Mouse (Mus musculus): ENCODE measurements around the gene 1700067K01Rik.

The 1700067K01Rik gene

DNA sequence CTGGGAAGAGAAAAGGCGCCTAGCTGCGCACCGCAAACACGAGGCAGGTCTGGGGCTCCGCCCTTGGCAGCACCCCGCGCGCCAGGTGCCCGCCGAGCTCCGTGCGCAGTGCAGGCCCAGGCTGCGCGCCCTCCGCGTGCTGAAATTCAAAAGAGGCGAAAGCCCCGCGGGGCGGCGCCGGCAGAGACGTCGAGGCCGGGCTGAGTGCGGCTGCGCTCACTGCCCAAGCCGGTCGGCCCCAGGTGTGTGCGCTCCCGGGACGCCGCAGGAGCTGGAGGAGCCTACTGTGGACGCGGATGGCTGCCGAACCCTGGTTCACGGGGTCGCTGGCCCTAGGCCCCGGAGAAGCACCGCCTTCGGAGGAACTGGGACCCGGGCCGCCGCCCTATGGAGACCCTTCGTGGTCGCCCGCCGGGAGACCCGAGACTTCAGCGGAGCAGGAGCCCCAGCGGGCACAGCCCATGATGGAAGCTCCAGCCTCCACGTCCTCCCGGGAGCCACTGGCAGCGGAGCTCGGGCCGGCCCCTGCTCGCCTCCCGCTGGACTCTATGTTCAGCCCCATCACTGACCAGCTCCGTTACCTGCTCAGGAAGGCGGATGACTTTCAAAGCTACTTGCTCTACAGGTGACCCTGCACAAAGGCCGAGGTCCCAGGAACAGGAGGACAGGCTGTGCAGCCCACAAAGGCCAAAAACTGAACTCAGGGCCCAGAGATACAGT is at the start of gene 1700067K01Rik:
1700067K01Rik (plus strand) TSS at position 222 of the 720 bp plus-strand sequence.
- DNase-seq = no peak

DNA sequence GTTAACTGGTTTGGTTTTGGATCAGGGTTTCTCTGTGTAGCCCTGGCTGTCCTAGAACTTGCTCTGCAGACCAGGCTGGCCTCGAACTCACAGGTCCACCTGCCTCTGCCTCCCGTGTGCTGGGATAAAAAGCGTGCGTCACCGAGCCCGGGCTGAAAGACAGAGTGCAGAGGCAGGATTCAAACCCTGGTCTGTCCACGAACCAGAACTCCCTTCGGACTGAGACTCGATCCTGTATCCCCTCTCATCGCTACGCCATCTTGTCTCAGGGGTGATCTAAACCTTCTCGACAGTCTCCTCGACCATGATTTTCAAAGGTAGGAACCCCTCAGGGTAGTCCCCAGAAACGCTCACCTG is 46.6 kb upstream of the 1700067K01Rik start:
- DNase-seq = no peak

DNA sequence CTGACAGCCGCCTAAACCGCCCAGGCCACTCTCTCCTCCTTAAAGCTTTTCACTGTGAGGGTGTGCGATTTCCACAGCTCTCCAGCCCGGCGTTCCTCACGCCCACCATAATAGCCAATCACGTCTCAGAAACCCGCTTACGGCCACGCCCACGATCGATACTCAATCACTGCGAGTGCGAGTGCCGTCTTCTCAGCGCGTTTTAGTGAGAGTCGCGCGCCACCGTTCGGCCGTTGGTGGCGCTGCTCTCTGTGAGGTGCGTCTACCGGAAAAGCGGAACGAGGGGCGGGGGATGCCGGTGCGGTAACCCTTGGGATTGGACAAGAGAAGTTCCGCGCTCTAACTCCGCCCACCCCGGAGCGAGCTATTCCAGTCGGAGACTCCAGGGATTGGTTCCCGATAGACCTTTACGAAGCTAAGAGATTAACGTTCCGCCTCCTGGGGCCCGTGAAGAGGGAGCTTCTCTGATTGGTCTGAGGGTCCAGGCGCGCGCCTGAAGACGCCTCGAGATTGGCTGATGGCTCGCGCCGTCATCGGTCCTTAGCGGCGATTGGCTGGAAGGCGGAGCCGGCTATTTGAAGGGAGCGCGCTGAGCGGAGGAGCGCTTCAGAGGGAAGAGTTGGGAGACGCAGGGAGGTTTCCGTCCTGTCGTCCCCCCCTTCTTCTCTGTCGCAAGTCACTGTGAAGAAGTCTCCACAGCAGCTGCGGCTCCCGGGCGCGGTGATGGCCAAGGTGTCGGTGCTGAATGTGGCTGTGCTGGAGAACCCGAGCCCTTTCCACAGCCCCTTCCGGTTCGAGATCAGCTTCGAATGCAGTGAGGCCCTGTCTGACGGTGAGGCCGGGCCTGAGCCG is 46.0 kb upstream of the 1700067K01Rik start, which contains the start of the genes Gm10644 and Asf1b:
Gm10644 (minus strand) TSS at position 100 of the 852 bp plus-strand sequence.
Asf1b (plus strand) TSS at position 402 of the 852 bp plus-strand sequence.
- DNase-seq = peak; percentile 93

- no peak for DNase-seq
Observed at GRCm38 (mm10) chr8:83955958-83956218, 45.4 kb upstream of the 1700067K01Rik start.

DNA sequence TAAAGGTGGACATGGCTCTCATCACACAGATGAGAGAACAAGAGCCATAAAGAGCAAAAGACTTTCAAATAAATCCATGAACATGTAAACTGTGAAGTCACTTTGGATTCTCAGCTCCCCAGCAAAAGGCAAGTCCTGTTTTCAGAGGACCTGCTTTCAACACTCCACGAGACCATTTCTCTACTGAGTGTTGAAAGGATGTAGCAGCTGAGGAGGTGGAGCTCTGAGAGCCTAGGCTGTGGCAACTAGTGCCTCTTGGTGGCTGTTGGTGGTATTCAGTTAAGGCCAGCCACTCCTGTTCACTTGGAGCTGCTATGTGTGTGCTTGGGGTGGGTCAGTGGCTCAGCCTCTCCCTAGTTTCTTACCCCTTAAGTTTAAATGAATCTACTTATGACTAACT is 44.5 kb upstream of the 1700067K01Rik start:
- peak in 1 of 2 experiments; percentile 17 for DNase-seq

DNA sequence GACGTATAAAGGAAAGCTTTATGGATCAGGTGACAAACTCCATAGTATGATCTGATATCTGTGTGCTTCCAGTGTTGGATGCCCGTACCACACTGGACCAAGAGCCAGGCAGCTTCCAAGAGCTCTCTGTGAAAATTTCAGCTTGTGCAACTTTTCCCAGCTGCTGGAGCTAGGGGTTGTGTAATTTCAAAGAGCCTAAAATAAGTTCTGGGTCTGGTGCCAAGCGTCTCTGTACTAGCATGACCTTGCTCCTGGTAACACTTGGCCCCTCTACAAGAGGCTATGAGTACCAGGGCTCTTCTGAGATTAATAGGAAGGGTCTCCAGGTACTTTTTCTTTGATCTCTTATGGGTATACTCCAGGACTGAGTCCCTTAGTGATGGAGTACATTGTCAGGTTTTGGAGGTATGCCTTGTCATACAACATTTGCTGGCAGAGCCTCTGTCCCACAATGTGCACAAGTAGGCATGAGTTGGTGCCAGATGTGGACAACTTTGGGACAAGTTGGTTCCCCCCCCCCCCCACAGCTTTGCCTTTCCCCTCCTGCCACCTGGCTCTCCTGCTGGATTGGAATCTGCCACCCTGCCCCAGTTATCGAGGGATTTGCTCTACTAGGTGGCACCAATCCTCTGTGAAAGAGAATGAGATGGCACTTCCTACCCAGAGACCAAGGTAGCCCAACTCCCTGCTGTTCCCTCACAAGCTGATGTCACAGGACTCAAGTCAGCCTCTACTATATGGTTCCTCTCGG is 37.1 kb upstream of the 1700067K01Rik start:
- DNase-seq = no peak

DNA sequence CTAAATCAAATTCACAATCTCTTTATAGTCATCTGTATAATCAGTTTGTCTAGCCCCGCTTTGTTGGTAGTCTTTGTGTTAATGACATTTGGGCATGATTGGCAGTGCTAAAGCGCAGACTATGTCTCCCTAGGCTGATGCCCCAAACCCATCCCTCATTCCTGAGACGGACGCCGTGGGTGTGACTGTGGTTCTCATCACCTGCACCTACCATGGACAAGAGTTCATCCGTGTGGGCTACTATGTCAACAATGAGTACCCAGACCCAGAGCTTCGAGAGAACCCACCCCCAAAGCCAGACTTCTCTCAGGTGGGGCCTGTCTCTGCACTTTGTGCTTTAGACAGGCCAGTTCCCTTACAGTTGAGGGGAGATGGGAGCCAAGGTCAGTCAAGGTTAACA is 33.6 kb upstream of the 1700067K01Rik start:
- no peak for DNase-seq

- no peak for DNase-seq
Observed at GRCm38 (mm10) chr8:83971121-83971520, 30.2 kb upstream of the 1700067K01Rik start.

DNA sequence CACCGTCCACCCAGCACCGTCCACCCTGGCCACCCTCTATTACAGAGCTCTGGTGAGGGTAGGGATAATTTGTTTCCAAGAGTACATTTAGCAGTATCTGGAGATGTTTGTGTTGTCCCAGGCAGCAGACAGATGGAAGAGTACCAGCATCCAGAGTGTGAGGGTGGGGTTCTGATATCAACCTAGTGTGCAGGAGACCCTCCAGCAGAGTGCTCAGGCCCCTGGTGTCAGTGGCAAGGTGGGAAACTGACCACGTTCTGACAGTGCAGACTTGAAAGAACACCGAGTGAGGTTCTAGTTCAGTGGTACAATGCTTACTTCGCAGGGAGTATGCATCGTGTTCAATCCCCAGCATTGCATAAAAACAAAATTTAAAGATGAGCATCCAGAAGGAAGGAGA is 29.6 kb upstream of the 1700067K01Rik start:
- DNase-seq = no peak

GRCm38 (mm10) chr8:83972150-83973120 is 28.9 kb upstream of the 1700067K01Rik start, which contains the start of gene Prkaca:
Gene Prkaca, plus strand, starts transcription at chr8:83972993.
- peak; percentile 93 to 97 for DNase-seq

- no peak for DNase-seq
Observed at GRCm38 (mm10) chr8:83973161-83974031, 27.9 kb upstream of the 1700067K01Rik start.

DNA sequence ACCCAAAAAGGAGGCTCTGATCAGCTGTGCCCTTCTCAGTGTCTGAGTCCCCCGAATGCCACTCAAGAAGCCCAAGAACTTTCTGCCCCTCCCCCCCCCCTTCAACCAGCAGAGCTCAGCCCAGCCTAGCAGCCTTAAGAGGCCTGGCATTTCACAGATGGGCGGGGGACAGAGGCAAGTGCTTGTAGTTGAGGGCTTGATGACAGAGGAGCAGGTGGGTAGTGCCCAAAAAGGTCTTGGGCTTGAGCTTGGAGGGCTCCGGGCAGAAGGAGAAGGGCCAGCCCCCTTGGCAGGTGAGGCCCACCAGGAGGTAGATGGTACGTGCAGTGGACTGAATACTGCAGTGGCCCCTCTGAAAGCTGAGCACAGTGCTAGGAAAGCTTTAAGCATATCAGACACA is 26.8 kb upstream of the 1700067K01Rik start:
- no peak for DNase-seq

- peak; percentile 31 to 48 for DNase-seq
Observed at GRCm38 (mm10) chr8:83976101-83976630, 25.1 kb upstream of the 1700067K01Rik start.

- no peak for DNase-seq
Observed at GRCm38 (mm10) chr8:83976779-83977350, 24.4 kb upstream of the 1700067K01Rik start.

DNA sequence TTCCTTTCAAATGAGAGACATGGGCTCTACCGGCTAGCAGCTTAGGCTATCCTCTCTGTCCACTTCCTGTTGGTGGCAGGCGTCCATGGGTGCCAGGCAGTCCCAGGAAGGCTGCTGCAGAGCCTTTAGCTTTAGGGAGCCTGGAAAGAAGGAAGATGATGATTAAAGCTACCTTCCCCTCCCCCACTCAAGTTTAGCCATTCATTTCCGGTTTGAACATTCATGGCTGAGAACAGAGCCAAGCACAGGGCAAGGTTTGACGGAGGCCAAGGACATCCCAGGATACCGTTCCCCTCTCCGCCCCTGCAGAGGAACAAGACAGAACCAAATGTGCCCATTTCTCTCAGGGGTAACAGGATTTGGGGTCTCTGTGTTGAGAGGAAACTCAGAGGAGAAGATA is 23.7 kb upstream of the 1700067K01Rik start:
- DNase-seq = no peak

DNA sequence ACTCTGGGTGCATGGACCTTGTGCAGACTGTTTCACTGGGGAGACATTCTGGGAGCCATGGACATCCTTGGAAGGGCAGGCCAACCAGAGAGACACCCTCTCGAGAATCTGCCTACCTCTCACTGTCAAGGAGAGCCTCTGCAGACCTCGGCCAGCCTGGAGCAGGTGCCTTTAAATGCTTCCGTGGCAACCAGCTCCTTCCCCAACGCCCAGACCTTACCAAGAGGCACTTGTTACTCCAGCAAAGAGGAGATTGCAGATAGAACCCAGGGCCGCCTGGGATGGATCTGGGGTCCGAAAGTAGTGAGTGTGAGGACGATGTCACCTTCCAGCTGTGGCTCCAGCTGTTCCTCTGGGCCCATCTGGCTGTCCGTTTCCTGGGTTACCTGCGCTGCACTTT is 23.1 kb upstream of the 1700067K01Rik start:
- DNase-seq = no peak

- no peak for DNase-seq
Observed at GRCm38 (mm10) chr8:83980250-83980649, 21.1 kb upstream of the 1700067K01Rik start.

- no peak for DNase-seq
Observed at GRCm38 (mm10) chr8:83980845-83981244, 20.5 kb upstream of the 1700067K01Rik start.

- no peak for DNase-seq
Observed at GRCm38 (mm10) chr8:83981533-83981932, 19.8 kb upstream of the 1700067K01Rik start.

- no peak for DNase-seq
Observed at GRCm38 (mm10) chr8:83982449-83982848, 18.9 kb upstream of the 1700067K01Rik start.

All from spleen, adult 18-20 months (tissue).